Comparison of ENCODE assay signal across 1 mouse cellular context in genomic region chr15:31281830-31282229, GRCm38 (mm10).
TF ChIP-seq lines count a peak whose summit lies in the region.

No protein-coding gene starts in this region.

TF ChIP-seq in MEL, 35 proteins besides CTCF, POLR2A, EP300 and RAD21 (continued from another document):
- TF ChIP-seq KAT2A (conservative IDR thresholded peaks at IDR 0.05; ENCODE audit: low read depth, low read length) (no peak), MAZ (IDR thresholded peaks at IDR 0.05; ENCODE audit: low read depth, low read length) (no peak; the same call in 1 of the 2 replicates), JUND (IDR thresholded peaks at IDR 0.05; ENCODE audit: low read depth, low read length) (no peak), SMC3 (IDR thresholded peaks at IDR 0.05; ENCODE audit: low read depth, low read length) (peak; percentile 34; the same call in 1 of the 2 replicates), ZNF384 (IDR thresholded peaks at IDR 0.05; ENCODE audit: low read depth, low read length) (no peak), ZKSCAN1 (IDR thresholded peaks at IDR 0.05; ENCODE audit: low read depth, low read length) (no peak), TBP (IDR thresholded peaks at IDR 0.05; ENCODE audit: low read depth, low read length) (0 out of 2 replicates have a peak, but pooled peaks have one; percentile 35), GATA1 (IDR thresholded peaks at IDR 0.05; ENCODE audit: low read depth, low read length) (peak; percentile 87), GABPA (IDR thresholded peaks at IDR 0.05; ENCODE audit: low read depth, low read length) (no peak), HCFC1 (IDR thresholded peaks at IDR 0.05; ENCODE audit: low read depth, low read length) (no peak), E2F4 (IDR thresholded peaks at IDR 0.05; ENCODE audit: borderline replicate concordance, low read depth, low read length) (no peak), ZC3H11A (IDR thresholded peaks at IDR 0.05; ENCODE audit: low read depth, low read length) (no peak), NELFE (IDR thresholded peaks at IDR 0.05; ENCODE audit: low read depth, low read length) (no peak), ETS1 (IDR thresholded peaks at IDR 0.05; ENCODE audit: low read depth, low read length) (peak; percentile 70), MAX (IDR thresholded peaks at IDR 0.05; ENCODE audit: low read length) (peak; percentile 62; the same call in 1 of the 2 replicates), USF2 (IDR thresholded peaks at IDR 0.05; ENCODE audit: borderline replicate concordance in 1 of 2, insufficient read depth in 1 of 2, low read depth in 1 of 2, low read length in 2 of 2) (no peak), TCF12 (IDR thresholded peaks at IDR 0.05; ENCODE audit: low read depth, low read length) (peak; percentile 92), BHLHE40 (IDR thresholded peaks at IDR 0.05; ENCODE audit: borderline replicate concordance, low read depth, low read length) (peak; percentile 69), UBTF (IDR thresholded peaks at IDR 0.05; ENCODE audit: borderline replicate concordance, insufficient read depth, low read depth, low read length) (no peak), ELF1 (IDR thresholded peaks at IDR 0.05; ENCODE audit: low read depth, low read length) (no peak), CHD1 (IDR thresholded peaks at IDR 0.05; ENCODE audit: low read depth, low read length) (no peak), POLR2AphosphoS2 (IDR thresholded peaks at IDR 0.05; ENCODE audit: low read length) (no peak)
